Mouse (Mus musculus) testis, adult 2 months (tissue): ENCODE results near the gene Aasdh. TPM values are rescaled to one million over a fixed set of nuclear protein-coding genes. Genes with fewer than 3 reads are reported as not detected.

Experiments
- H3K27ac ChIP-seq: fragments of 200-500 bp; 2 replicates; pipeline ENCODE4 v1.5.1; 2012; ENCODE audit warnings: low read depth, low read length; ENCODE audit not compliant: control insufficient read depth, insufficient read depth
- H3K27me3 ChIP-seq: fragments of 200-500 bp; 2 replicates; pipeline ENCODE4 v1.6.1; 2012; ENCODE audit warnings: mild to moderate bottlenecking, low read length, moderate library complexity; ENCODE audit not compliant: control insufficient read depth, insufficient read depth
- H3K36me3 ChIP-seq: fragments of 200-500 bp; 2 replicates; pipeline ENCODE4 v1.6.1; 2012; ENCODE audit warnings: mild to moderate bottlenecking, low read length; ENCODE audit not compliant: control insufficient read depth, insufficient read depth
- H3K4me1 ChIP-seq: fragments of 200-500 bp; 2 replicates; pipeline ENCODE4 v1.6.1; 2012; ENCODE audit warnings: low read length; ENCODE audit not compliant: control insufficient read depth, insufficient read depth
- H3K4me3 ChIP-seq: fragments of 200-500 bp; 2 replicates; pipeline ENCODE4 v1.5.1; 2012; ENCODE audit warnings: low read depth, mild to moderate bottlenecking, low read length, moderate library complexity, mixed read lengths; ENCODE audit not compliant: control insufficient read depth
- CTCF ChIP-seq: fragments of 200-500 bp; IDR thresholded peaks from 2 replicates; pipeline ENCODE4 v1.5.1; 2012; ENCODE audit warnings: low read depth, mild to moderate bottlenecking, inconsistent platforms, low read length, moderate library complexity; ENCODE audit not compliant: control insufficient read depth, insufficient read depth, insufficient replicate concordance
- POLR2A ChIP-seq: fragments of 200-500 bp; IDR thresholded peaks from 2 replicates; pipeline ENCODE4 v1.6.1; 2012; ENCODE audit warnings: low read depth, mild to moderate bottlenecking, inconsistent platforms, low read length, moderate library complexity; ENCODE audit not compliant: control insufficient read depth
- polyA plus RNA-seq: library from polyadenylated mRNA; depleted of rRNA; stranded (reverse); fragments of >200 nt; gene quantifications from 2 replicates; pipeline ENCODE4 v1.2.3, GENCODE M21; 2012

Aasdh gene
- polyA plus RNA-seq, 1 experiment = 15.8 TPM

- TF ChIP-seq CTCF (no peak), POLR2A (no peak)
- Histone ChIP-seq H3K4me3 (peak overlapping the region; percentile 99), H3K27ac (peak overlapping the region; percentile 98; the same call in 1 of the 2 replicates)
Measured at GRCm38 (mm10) chr5:76906155-76906499, 813 bp upstream of the Aasdh start.

DNA sequence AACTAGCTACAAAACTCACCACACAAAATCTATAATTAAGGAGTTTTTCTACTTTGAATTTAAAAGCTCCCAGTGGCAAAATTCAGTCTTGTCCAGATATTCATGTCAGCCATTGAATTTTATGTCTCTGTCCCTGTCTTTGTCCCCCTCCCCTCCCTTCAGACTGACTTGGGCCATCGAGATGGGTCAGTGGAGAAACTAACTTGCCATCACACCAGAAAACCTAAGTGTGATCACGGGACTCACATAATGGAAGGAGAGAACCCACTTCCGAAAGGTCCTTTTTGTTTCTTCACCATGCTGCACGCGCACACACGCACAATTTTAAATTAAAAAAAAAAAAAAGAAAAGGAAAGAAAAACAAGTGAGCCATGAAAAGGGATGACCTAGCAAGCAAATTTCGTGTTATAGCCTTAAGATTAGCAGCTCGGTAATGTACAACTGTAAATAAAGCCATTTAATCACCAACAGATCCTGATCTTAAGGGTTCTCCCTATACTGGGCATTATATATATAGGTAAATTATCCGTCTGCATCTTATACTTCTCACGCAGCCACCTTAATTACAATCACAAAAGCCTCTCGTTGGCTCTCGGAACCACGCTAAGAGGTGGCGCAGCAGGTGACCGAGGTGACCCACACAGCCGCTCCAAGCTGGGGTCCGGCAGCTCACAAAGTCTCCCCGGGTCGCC, 455 bp downstream of the Aasdh start:
- Histone ChIP-seq H3K27ac (peak overlapping the region; percentile 40), H3K4me3 (peak overlapping the region; percentile 99), H3K27me3 (no peaks in the 10 kb centered on the region), H3K4me1 (peaks cover 2% of the 10 kb centered on the region; the same call in 1 of the 2 replicates), H3K36me3 (no peaks in the 10 kb centered on the region)
- TF ChIP-seq POLR2A = no peak

More at GRCm38 (mm10) chr5:76906155-76906499, 813 bp upstream of the Aasdh start:
- H3K27me3 ChIP-seq = no peaks in the 10 kb centered on the region
- H3K36me3 ChIP-seq = no peaks in the 10 kb centered on the region
- H3K4me1 ChIP-seq = peaks cover 2% of the 10 kb centered on the region; the same call in 1 of the 2 replicates

DNA sequence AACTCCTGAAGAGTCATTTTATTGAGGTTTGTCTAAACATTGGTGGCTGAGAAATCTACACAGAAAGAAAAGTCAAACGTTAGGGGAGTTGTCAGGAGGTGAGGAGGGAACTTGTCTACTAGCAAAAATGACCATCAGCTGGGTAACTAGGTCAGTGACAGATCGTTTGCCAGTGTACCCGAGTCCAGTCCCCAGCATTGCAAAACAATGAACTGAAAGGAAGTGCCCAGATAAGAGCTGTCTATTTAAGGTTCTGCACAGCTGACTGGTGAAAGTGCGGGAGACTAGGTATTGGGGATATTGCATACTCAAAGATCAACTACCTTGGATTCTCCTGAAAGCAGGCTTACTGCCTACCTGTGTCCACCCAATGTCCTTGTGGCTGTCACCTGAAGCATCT, 3.2 kb downstream of the Aasdh start:
- Histone ChIP-seq H3K36me3 (no peaks in the 10 kb centered on the region), H3K27ac (no peak overlapping the region), H3K4me1 (peaks cover 2% of the 10 kb centered on the region; the same call in 1 of the 2 replicates), H3K4me3 (no peak overlapping the region), H3K27me3 (no peaks in the 10 kb centered on the region)
- TF ChIP-seq CTCF (no peak), POLR2A (no peak)

- H3K27me3 ChIP-seq = no peaks in the 10 kb centered on the region
- TF ChIP-seq CTCF (no peak), POLR2A (no peak)
- H3K4me3 ChIP-seq = no peak overlapping the region
- H3K36me3 ChIP-seq = no peaks in the 10 kb centered on the region; the same call in 1 of the 2 replicates
- no peaks in the 10 kb centered on the region for H3K4me1 ChIP-seq
- no peak overlapping the region for H3K27ac ChIP-seq
Measured at GRCm38 (mm10) chr5:76893084-76893483, 12.2 kb downstream of the Aasdh start.

DNA sequence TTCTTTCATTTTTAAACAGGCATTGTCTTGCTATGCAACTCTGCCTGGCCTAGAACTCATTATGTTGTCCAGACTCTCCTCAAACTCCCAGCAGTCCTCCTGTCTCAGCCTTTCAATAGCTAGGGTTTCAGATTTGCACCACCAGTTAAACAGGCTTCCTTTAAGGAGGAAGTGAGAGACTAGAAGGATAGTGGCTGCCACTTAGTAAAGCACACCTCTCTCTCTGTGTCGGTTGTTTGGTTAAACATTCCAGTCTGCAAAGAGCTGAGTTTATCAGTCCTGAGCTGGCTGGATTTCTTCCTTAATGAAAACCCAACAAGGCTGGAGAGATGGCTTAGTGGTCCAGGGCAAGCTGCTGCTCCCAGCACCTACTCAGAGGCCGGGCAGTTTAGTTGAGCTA, 12.7 kb downstream of the Aasdh start:
- Histone ChIP-seq H3K27ac (no peak overlapping the region), H3K27me3 (no peaks in the 10 kb centered on the region), H3K4me1 (no peaks in the 10 kb centered on the region), H3K4me3 (no peak overlapping the region), H3K36me3 (no peaks in the 10 kb centered on the region; the same call in 1 of the 2 replicates)
- TF ChIP-seq POLR2A (no peak), CTCF (no peak)

DNA sequence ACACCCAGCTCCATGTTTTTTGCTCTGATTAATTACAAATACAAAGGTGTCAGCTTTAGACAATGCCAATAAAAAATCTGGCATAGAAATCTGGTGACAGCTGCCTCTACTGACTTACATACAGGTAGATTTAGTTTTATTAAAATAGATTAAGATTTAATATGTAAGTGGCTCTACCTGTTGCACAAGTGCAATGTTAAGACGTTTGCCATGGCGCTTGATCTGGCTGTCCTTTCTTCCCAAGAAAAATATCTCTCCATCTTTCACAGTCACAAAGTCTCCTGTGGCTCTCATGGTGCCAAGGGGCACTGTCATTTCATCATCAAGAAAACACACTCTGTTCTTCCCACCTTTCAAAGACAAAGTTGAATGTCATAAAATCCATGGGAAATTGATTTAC, 18.3 kb downstream of the Aasdh start:
- no peaks in the 10 kb centered on the region; the same call in 1 of the 2 replicates for H3K36me3 ChIP-seq
- no peaks in the 10 kb centered on the region for H3K4me1 ChIP-seq
- H3K27ac ChIP-seq = no peak overlapping the region
- TF ChIP-seq CTCF (no peak), POLR2A (no peak)
- H3K27me3 ChIP-seq = no peaks in the 10 kb centered on the region
- H3K4me3 ChIP-seq = no peak overlapping the region

DNA sequence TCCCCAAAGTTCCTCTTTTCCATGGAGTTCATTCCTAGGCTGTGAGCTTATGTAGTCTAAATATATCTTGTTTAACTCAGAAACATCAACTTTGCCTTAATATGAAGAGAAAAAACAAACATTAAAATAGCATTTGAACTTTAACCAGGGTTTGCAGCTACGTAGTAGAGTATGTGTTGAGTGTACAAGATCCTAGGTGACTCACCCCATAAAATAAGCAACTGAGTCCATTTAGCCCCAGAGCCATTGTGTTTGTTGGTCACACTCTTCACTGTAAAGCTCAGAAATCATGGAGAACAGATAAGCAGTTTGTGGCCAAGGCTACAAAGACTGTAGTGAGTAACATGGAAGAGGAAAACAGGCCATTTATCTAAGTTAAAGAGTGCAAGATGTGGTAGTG, 21.2 kb downstream of the Aasdh start:
- Histone ChIP-seq H3K4me1 (no peaks in the 10 kb centered on the region), H3K4me3 (no peak overlapping the region), H3K36me3 (no peaks in the 10 kb centered on the region; the same call in 1 of the 2 replicates), H3K27ac (no peak overlapping the region), H3K27me3 (no peaks in the 10 kb centered on the region)
- TF ChIP-seq POLR2A (no peak), CTCF (no peak)

DNA sequence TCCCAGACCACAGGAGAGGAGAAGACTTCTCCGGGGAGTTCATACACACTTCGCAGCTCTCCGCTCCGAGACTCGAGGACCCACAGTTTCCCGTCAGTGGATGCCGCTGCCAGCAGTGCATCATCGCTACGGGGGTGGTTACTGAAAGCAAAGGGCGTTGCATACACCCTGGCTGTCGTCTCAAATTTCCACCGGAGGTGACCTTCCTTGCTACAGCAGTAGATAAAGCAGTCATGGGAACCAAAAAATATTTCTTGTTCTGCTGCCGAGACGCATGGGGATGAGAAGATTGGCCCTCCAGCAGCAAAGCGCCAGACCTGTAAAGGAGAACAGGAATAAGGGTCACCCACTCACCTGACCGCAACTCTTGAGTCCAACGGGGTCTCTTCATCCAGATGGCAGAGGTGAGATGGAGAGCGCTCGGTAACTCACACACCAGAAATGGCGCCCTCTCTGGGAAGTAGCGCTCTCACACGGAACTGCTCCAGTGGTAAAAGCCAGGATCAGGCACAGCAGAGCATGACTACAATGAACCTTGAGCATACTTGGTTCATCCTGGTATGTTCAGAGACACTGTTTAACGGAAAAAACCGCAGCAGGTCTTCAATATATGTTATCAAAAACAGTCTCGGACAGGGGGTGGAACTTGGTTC, 29.1 kb downstream of the Aasdh start:
- TF ChIP-seq POLR2A (no peak), CTCF (no peak)
- no peaks in the 10 kb centered on the region; the same call in none of the 2 replicates for H3K36me3 ChIP-seq
- peak overlapping the region; percentile 79 for H3K4me3 ChIP-seq
- H3K27ac ChIP-seq = peak overlapping the region; percentile 54
- no peaks in the 10 kb centered on the region for H3K27me3 ChIP-seq
- peaks cover 4% of the 10 kb centered on the region; the same call in 1 of the 2 replicates for H3K4me1 ChIP-seq
